Mouse (Mus musculus): ENCODE measurements around the gene Tcf20.

DNA sequence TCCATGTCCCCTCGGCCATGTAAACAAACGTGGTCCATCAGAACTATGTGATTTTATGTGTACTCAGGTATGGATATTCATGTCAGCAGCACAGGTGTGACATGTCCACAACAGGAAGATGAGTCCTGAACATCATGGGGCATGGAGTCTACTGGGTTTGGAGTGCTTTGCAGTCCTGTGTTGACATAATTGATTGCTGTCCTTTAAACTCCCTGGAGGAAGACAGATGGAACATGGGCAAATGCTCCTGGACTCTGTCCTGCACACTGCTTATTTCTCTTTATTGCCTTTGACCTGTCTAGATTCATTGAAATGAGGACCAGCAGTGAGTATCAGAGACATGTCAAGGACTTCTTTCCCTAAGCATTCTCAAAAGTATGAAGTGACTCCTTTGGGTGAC is 221.7 kb downstream of the Tcf20 start:
- TF ChIP-seq USF1 (IDR thresholded peaks at IDR 0.05; ENCODE audit: low read depth, low read length) (no peak), ZNF384 (IDR thresholded peaks at IDR 0.05; ENCODE audit: low read depth, low read length) (no peak), CTCF (conservative IDR thresholded peaks at IDR 0.05 in 1 of 2, IDR thresholded peaks at IDR 0.05 in 1 of 2; ENCODE audit: low read depth in 2 of 2, low read length in 2 of 2) (no peak), PAX5 (IDR thresholded peaks at IDR 0.05; ENCODE audit: low read length) (no peak), POLR2A (IDR thresholded peaks at IDR 0.05; ENCODE audit: low read depth, low read length) (no peak), HCFC1 (IDR thresholded peaks at IDR 0.05; ENCODE audit: low read depth, low read length) (no peak), NRF1 (IDR thresholded peaks at IDR 0.05; ENCODE audit: low read depth, low read length) (no peak)

Measured in CH12.LX (cell line).